Mouse (Mus musculus): ENCODE measurements around the gene Adgrg3. TPM values are rescaled to one million over a fixed set of nuclear protein-coding genes. Genes with fewer than 3 reads are reported as not detected.

The Adgrg3 gene
- polyA plus RNA-seq, 1 experiment, result 0.16 TPM

GRCm38 (mm10) chr8:95078055-95078454 is 60.6 kb downstream of the Adgrg3 start:
- Histone ChIP-seq H3K27ac (ENCODE audit: insufficient read depth, low read length) (no peak overlapping the region), H3K4me3 (replicated peaks; ENCODE audit: insufficient read depth, low read depth, low read length) (no peak overlapping the region), H3K4me1 (ENCODE audit: control insufficient read depth, insufficient read depth, low read length) (peaks cover 25% of the 10 kb centered on the region), H3K27me3 (ENCODE audit: control insufficient read depth, insufficient read depth, low read length) (no peaks in the 10 kb centered on the region)
- 44% methylated on average over 3 of the region's 3 CpGs for WGBS
- peak; percentile 59 to 69 for DNase-seq
- TF ChIP-seq CTCF (IDR thresholded peaks at IDR 0.05; ENCODE audit: borderline replicate concordance, insufficient read depth, low read depth, low read length) (no peak), POLR2A (IDR thresholded peaks at IDR 0.05; ENCODE audit: borderline replicate concordance, insufficient read depth, low read length) (no peak)

GRCm38 (mm10) chr8:95079305-95079704 is 61.8 kb downstream of the Adgrg3 start:
- peaks cover 25% of the 10 kb centered on the region for H3K4me1 ChIP-seq (ENCODE audit: control insufficient read depth, insufficient read depth, low read length)
- TF ChIP-seq POLR2A (IDR thresholded peaks at IDR 0.05; ENCODE audit: borderline replicate concordance, insufficient read depth, low read length), result no peak
- TF ChIP-seq CTCF (IDR thresholded peaks at IDR 0.05; ENCODE audit: borderline replicate concordance, insufficient read depth, low read depth, low read length), result no peak
- no peak for DNase-seq
- H3K27me3 ChIP-seq (ENCODE audit: control insufficient read depth, insufficient read depth, low read length), result no peaks in the 10 kb centered on the region
- H3K27ac ChIP-seq (ENCODE audit: insufficient read depth, low read length), result no peak overlapping the region
- WGBS, result 87% methylated on average over 4 of the region's 4 CpGs
- no peak overlapping the region for H3K4me3 ChIP-seq (replicated peaks; ENCODE audit: insufficient read depth, low read depth, low read length)

GRCm38 (mm10) chr8:95080381-95081341 is 63.2 kb downstream of the Adgrg3 start, which contains the start of gene Katnb1:
TSS of gene Katnb1 (plus strand) at chr8:95081186.
- peaks cover 27% of the 10 kb centered on the region for H3K4me1 ChIP-seq (ENCODE audit: control insufficient read depth, insufficient read depth, low read length)
- peak; percentile 98 to 100 for DNase-seq
- H3K4me3 ChIP-seq (replicated peaks; ENCODE audit: insufficient read depth, low read depth, low read length), result peak within 1 kb of the TSS; percentile 99
- no peaks in the 10 kb centered on the region for H3K27me3 ChIP-seq (ENCODE audit: control insufficient read depth, insufficient read depth, low read length)
- TF ChIP-seq POLR2A (IDR thresholded peaks at IDR 0.05; ENCODE audit: borderline replicate concordance, insufficient read depth, low read length) (peak; percentile 90; the same call in 1 of the 2 replicates), CTCF (IDR thresholded peaks at IDR 0.05; ENCODE audit: borderline replicate concordance, insufficient read depth, low read depth, low read length) (no peak)
- H3K27ac ChIP-seq (ENCODE audit: insufficient read depth, low read length), result peak within 1 kb of the TSS; percentile 61
- WGBS, result under 1% methylated on average over 47 of the region's 47 CpGs

GRCm38 (mm10) chr8:95081650-95082049 is 64.2 kb downstream of the Adgrg3 start:
- 2% methylated on average over 11 of the region's 11 CpGs for WGBS
- peaks cover 25% of the 10 kb centered on the region for H3K4me1 ChIP-seq (ENCODE audit: control insufficient read depth, insufficient read depth, low read length)
- peak overlapping the region; percentile 68 for H3K4me3 ChIP-seq (replicated peaks; ENCODE audit: insufficient read depth, low read depth, low read length)
- no peak for TF ChIP-seq CTCF (IDR thresholded peaks at IDR 0.05; ENCODE audit: borderline replicate concordance, insufficient read depth, low read depth, low read length)
- TF ChIP-seq POLR2A (IDR thresholded peaks at IDR 0.05; ENCODE audit: borderline replicate concordance, insufficient read depth, low read length), result no peak
- DNase-seq, result no peak
- H3K27ac ChIP-seq (ENCODE audit: insufficient read depth, low read length), result peak overlapping the region; percentile 40
- H3K27me3 ChIP-seq (ENCODE audit: control insufficient read depth, insufficient read depth, low read length), result no peaks in the 10 kb centered on the region

- Histone ChIP-seq H3K27ac (ENCODE audit: insufficient read depth, low read length) (no peak overlapping the region), H3K4me1 (ENCODE audit: control insufficient read depth, insufficient read depth, low read length) (peaks cover 26% of the 10 kb centered on the region), H3K27me3 (ENCODE audit: control insufficient read depth, insufficient read depth, low read length) (no peaks in the 10 kb centered on the region), H3K4me3 (replicated peaks; ENCODE audit: insufficient read depth, low read depth, low read length) (no peak overlapping the region)
- DNase-seq, result no peak
- TF ChIP-seq CTCF (IDR thresholded peaks at IDR 0.05; ENCODE audit: borderline replicate concordance, insufficient read depth, low read depth, low read length), result no peak
- TF ChIP-seq POLR2A (IDR thresholded peaks at IDR 0.05; ENCODE audit: borderline replicate concordance, insufficient read depth, low read length), result no peak
- 87% methylated on average over 4 of the region's 4 CpGs for WGBS
Observed at GRCm38 (mm10) chr8:95084261-95084660, 66.8 kb downstream of the Adgrg3 start.

GRCm38 (mm10) chr8:95084744-95085431 is 67.4 kb downstream of the Adgrg3 start:
- no peak for TF ChIP-seq POLR2A (IDR thresholded peaks at IDR 0.05; ENCODE audit: borderline replicate concordance, insufficient read depth, low read length)
- no peak for TF ChIP-seq CTCF (IDR thresholded peaks at IDR 0.05; ENCODE audit: borderline replicate concordance, insufficient read depth, low read depth, low read length)
- Histone ChIP-seq H3K4me1 (ENCODE audit: control insufficient read depth, insufficient read depth, low read length) (peaks cover 26% of the 10 kb centered on the region), H3K4me3 (replicated peaks; ENCODE audit: insufficient read depth, low read depth, low read length) (no peak overlapping the region), H3K27ac (ENCODE audit: insufficient read depth, low read length) (no peak overlapping the region), H3K27me3 (ENCODE audit: control insufficient read depth, insufficient read depth, low read length) (no peaks in the 10 kb centered on the region)
- WGBS, result 77% methylated on average over 10 of the region's 10 CpGs
- no peak for DNase-seq

GRCm38 (mm10) chr8:95085432-95086141 is 68.1 kb downstream of the Adgrg3 start:
- no peak overlapping the region for H3K4me3 ChIP-seq (replicated peaks; ENCODE audit: insufficient read depth, low read depth, low read length)
- peaks cover 26% of the 10 kb centered on the region for H3K4me1 ChIP-seq (ENCODE audit: control insufficient read depth, insufficient read depth, low read length)
- peak; percentile 72 to 82 for DNase-seq
- no peaks in the 10 kb centered on the region for H3K27me3 ChIP-seq (ENCODE audit: control insufficient read depth, insufficient read depth, low read length)
- 45% methylated on average over 7 of the region's 7 CpGs for WGBS
- TF ChIP-seq POLR2A (IDR thresholded peaks at IDR 0.05; ENCODE audit: borderline replicate concordance, insufficient read depth, low read length) (no peak), CTCF (IDR thresholded peaks at IDR 0.05; ENCODE audit: borderline replicate concordance, insufficient read depth, low read depth, low read length) (no peak)
- no peak overlapping the region for H3K27ac ChIP-seq (ENCODE audit: insufficient read depth, low read length)

Measured in cerebellum, adult 2 months (tissue).